Mouse (Mus musculus): ENCODE measurements around the gene Tmem176a. TPM values are rescaled to one million over a fixed set of nuclear protein-coding genes. Genes with fewer than 3 reads are reported as not detected.
"Not testable (repeated sequence)": the region's sequence is repeated elsewhere in the genome, so short reads cannot be mapped to it uniquely, and the experiment has no call there.

Gene Tmem176a
- polyA plus RNA-seq, 1 experiment from 2014 or later, result 184 TPM

DNA sequence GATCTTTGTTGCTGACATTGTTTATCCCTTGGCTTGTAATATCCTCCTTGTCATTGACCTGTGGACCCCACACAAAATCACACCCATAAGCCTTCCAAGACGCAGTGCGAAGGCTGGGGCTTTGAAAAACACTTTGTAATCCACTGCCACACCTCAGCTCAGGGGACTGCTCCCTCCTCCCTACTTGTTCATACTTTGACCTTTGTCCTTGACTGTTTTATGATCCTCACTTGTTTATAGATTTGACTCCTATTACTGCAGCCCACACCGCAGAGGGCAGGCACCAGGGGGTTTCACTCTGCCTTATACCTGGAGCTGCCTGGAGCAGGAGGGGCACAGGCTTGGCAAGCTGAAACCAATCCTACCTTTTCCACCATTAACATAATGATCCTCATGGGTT, 24.0 kb downstream of the Tmem176a start:
- no peak overlapping the region for H3K4me3 ChIP-seq (ENCODE audit: low read depth, low read length)
- WGBS, result 38% methylated on average over 3 of the region's 3 CpGs
- no peaks in the 10 kb centered on the region for H3K9me3 ChIP-seq (ENCODE audit: control insufficient read depth, low read depth, low read length)
- no peak overlapping the region for H3K9ac ChIP-seq (replicated peaks; ENCODE audit: low read depth, low read length)
- H3K4me1 ChIP-seq (ENCODE audit: control insufficient read depth, insufficient read depth, low read length), result 0 out of 2 replicates have a peak, but pooled peaks cover 3% of the 10 kb centered on the region
- ATAC-seq (ENCODE audit: insufficient number of reproducible peaks, insufficient read depth, low FRiP score, low read depth), result no peak
- H3K27ac ChIP-seq (ENCODE audit: low read length), result no peak overlapping the region
- H3K27me3 ChIP-seq (ENCODE audit: control insufficient read depth, insufficient read depth, low read length), result no peaks in the 10 kb centered on the region
- H3K4me2 ChIP-seq (replicated peaks; ENCODE audit: low read depth, low read length), result no peak overlapping the region
- no peaks in the 10 kb centered on the region for H3K36me3 ChIP-seq (ENCODE audit: control insufficient read depth, insufficient read depth, low read length)

DNA sequence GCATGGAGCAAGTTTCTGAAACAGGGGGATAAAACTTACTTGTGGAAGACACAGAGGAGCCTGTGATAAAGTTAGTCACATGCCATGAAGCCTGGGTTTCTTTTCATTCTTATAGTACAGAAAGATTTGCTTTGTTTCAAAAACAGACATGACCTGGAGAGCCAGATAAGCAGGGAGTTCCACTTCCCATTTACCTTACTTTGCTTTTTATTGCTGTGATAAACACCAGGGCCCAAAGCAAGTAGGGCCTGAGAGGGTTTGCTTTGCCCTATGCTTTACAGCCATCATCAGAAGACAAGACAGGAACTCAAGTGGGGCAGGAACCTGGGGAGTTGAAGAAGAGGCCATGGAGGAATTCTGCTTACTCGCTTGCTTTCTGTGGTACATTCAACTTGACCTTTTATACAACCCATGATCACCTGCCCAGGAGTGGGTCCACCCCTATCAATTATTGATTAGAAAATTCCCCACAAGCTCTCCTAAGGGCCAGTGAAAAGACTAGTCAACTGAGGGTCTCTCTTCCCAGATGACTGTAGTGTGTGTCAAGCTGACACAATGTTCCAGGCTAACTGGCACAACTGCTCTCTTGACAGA, 24.5 kb downstream of the Tmem176a start:
- Histone ChIP-seq H3K36me3 (ENCODE audit: control insufficient read depth, insufficient read depth, low read length) (no peaks in the 10 kb centered on the region), H3K9me3 (ENCODE audit: control insufficient read depth, low read depth, low read length) (no peaks in the 10 kb centered on the region), H3K4me2 (replicated peaks; ENCODE audit: low read depth, low read length) (no peak overlapping the region), H3K27me3 (ENCODE audit: control insufficient read depth, insufficient read depth, low read length) (no peaks in the 10 kb centered on the region), H3K4me3 (ENCODE audit: low read depth, low read length) (no peak overlapping the region), H3K27ac (ENCODE audit: low read length) (no peak overlapping the region), H3K9ac (replicated peaks; ENCODE audit: low read depth, low read length) (no peak overlapping the region), H3K4me1 (ENCODE audit: control insufficient read depth, insufficient read depth, low read length) (0 out of 2 replicates have a peak, but pooled peaks cover 3% of the 10 kb centered on the region)
- no peak for ATAC-seq (ENCODE audit: insufficient number of reproducible peaks, insufficient read depth, low FRiP score, low read depth)
- 97% methylated on average over 1 of the region's 1 CpGs for WGBS

DNA sequence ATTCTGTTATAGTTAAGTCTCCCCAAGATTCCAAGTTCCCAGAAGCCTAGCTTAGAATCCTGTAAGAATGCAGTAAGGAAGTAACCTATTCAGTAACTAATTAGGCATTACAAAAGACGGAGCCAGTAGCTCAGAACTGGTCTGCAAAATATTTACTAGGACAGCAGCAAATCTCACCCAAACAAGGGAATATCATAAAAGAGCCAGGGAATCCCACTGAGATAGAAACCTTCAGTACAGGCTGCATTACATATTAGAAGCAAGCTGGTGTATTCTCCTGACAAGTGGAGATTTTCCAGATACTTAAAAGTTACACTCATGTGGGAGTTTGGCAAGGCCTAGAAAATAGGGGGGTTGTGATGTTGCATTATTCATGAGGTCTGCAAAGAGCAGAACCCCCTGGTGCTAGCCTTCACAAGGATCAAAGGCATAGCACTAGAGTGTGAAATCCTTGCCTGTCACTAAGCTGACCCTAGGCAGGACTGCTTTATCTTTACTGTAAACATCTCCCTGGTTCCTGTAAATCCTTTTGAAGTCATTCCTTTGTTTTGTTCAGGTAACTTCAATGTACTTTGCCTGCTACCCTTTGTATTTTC, 25.7 kb downstream of the Tmem176a start:
- not testable (repeated sequence) for H3K4me1 ChIP-seq (ENCODE audit: control insufficient read depth, insufficient read depth, low read length); H3K4me2 ChIP-seq (replicated peaks; ENCODE audit: low read depth, low read length); H3K27me3 ChIP-seq (ENCODE audit: control insufficient read depth, insufficient read depth, low read length); H3K27ac ChIP-seq (ENCODE audit: low read length); H3K9me3 ChIP-seq (ENCODE audit: control insufficient read depth, low read depth, low read length); ATAC-seq (ENCODE audit: insufficient number of reproducible peaks, insufficient read depth, low FRiP score, low read depth); H3K9ac ChIP-seq (replicated peaks; ENCODE audit: low read depth, low read length); H3K36me3 ChIP-seq (ENCODE audit: control insufficient read depth, insufficient read depth, low read length); H3K4me3 ChIP-seq (ENCODE audit: low read depth, low read length)
- 26% methylated on average over 1 of the region's 1 CpGs for WGBS

DNA sequence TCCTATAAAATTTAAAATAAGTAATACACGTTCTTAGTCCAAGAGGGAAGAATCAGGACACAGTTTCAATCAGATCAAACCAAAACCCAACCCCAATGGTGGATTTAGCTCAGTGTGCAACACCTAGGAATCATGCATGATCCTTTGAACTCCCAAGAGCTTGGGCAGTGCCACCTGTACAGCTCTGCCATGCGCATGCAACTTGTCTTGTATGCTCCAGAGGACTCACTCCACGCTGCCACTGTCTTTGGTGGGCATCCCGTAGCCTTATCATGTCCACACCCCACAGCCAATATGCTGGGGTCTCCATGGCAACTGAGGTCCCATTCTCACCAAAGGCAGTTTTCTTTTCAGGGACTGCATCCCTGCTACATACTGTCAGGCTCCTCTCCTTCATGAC, 26.4 kb downstream of the Tmem176a start:
- no peaks in the 10 kb centered on the region for H3K27me3 ChIP-seq (ENCODE audit: control insufficient read depth, insufficient read depth, low read length)
- 0 out of 2 replicates have a peak, but pooled peaks cover 3% of the 10 kb centered on the region for H3K4me1 ChIP-seq (ENCODE audit: control insufficient read depth, insufficient read depth, low read length)
- no peak overlapping the region for H3K4me2 ChIP-seq (replicated peaks; ENCODE audit: low read depth, low read length)
- no peak overlapping the region for H3K27ac ChIP-seq (ENCODE audit: low read length)
- no peak for ATAC-seq (ENCODE audit: insufficient number of reproducible peaks, insufficient read depth, low FRiP score, low read depth)
- H3K4me3 ChIP-seq (ENCODE audit: low read depth, low read length), result no peak overlapping the region
- H3K9me3 ChIP-seq (ENCODE audit: control insufficient read depth, low read depth, low read length), result no peaks in the 10 kb centered on the region
- WGBS, result 63% methylated on average over 4 of the region's 4 CpGs
- no peak overlapping the region for H3K9ac ChIP-seq (replicated peaks; ENCODE audit: low read depth, low read length)
- H3K36me3 ChIP-seq (ENCODE audit: control insufficient read depth, insufficient read depth, low read length), result no peaks in the 10 kb centered on the region

- 85% methylated on average over 2 of the region's 2 CpGs for WGBS
Observed at GRCm38 (mm10) chr6:48869774-48870173, 29.1 kb downstream of the Tmem176a start.

GRCm38 (mm10) chr6:48872596-48872995, 31.9 kb downstream of the Tmem176a start, which contains the start of gene Aoc1:
Aoc1 (plus strand) TSS chr6:48872896.
- Histone ChIP-seq H3K27me3 (ENCODE audit: control insufficient read depth, insufficient read depth, low read length) (no peaks in the 10 kb centered on the region), H3K4me1 (ENCODE audit: control insufficient read depth, insufficient read depth, low read length) (no peaks in the 10 kb centered on the region), H3K36me3 (ENCODE audit: control insufficient read depth, insufficient read depth, low read length) (no peaks in the 10 kb centered on the region), H3K27ac (ENCODE audit: low read length) (no peak within 1 kb of the TSS), H3K9me3 (ENCODE audit: control insufficient read depth, low read depth, low read length) (no peaks in the 10 kb centered on the region), H3K9ac (replicated peaks; ENCODE audit: low read depth, low read length) (no peak within 1 kb of the TSS), H3K4me3 (ENCODE audit: low read depth, low read length) (no peak within 1 kb of the TSS), H3K4me2 (replicated peaks; ENCODE audit: low read depth, low read length) (no peak within 1 kb of the TSS)
- 78% methylated on average over 5 of the region's 5 CpGs for WGBS
- ATAC-seq (ENCODE audit: insufficient number of reproducible peaks, insufficient read depth, low FRiP score, low read depth), result no peak

More at GRCm38 (mm10) chr6:48869774-48870173, 29.1 kb downstream of the Tmem176a start:
- no peak overlapping the region for H3K4me2 ChIP-seq (replicated peaks; ENCODE audit: low read depth, low read length)
- H3K27ac ChIP-seq (ENCODE audit: low read length), result no peak overlapping the region
- H3K27me3 ChIP-seq (ENCODE audit: control insufficient read depth, insufficient read depth, low read length), result no peaks in the 10 kb centered on the region
- H3K9ac ChIP-seq (replicated peaks; ENCODE audit: low read depth, low read length), result no peak overlapping the region
- no peak for ATAC-seq (ENCODE audit: insufficient number of reproducible peaks, insufficient read depth, low FRiP score, low read depth)
- 0 out of 2 replicates have a peak, but pooled peaks cover 2% of the 10 kb centered on the region for H3K4me1 ChIP-seq (ENCODE audit: control insufficient read depth, insufficient read depth, low read length)
- no peaks in the 10 kb centered on the region for H3K9me3 ChIP-seq (ENCODE audit: control insufficient read depth, low read depth, low read length)
- H3K36me3 ChIP-seq (ENCODE audit: control insufficient read depth, insufficient read depth, low read length), result no peaks in the 10 kb centered on the region
- H3K4me3 ChIP-seq (ENCODE audit: low read depth, low read length), result no peak overlapping the region

DNA sequence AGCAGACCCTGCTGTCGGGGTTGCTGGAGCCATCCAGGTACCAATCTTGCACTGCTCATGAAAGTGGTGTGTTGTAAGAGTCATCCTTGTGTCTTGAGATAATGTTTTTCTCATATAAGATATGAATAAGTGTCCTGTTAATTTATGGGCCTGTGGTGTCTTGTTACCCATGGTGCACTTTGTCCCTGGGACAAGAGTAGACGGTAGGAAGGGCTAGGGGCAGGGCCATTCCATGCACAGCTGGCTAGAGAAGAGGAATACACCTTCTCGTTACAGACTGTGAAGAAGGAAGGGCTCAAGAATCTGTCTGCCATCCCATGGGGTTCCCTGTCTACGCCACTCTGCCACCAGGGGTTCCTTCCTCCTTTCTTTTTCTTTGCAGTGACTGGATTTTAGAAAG, 33.9 kb downstream of the Tmem176a start:
- no peak for ATAC-seq (ENCODE audit: insufficient number of reproducible peaks, insufficient read depth, low FRiP score, low read depth)
- H3K4me2 ChIP-seq (replicated peaks; ENCODE audit: low read depth, low read length), result no peak overlapping the region
- H3K4me1 ChIP-seq (ENCODE audit: control insufficient read depth, insufficient read depth, low read length), result no peaks in the 10 kb centered on the region
- H3K36me3 ChIP-seq (ENCODE audit: control insufficient read depth, insufficient read depth, low read length), result no peaks in the 10 kb centered on the region
- 84% methylated on average over 4 of the region's 4 CpGs for WGBS
- H3K27ac ChIP-seq (ENCODE audit: low read length), result no peak overlapping the region
- H3K27me3 ChIP-seq (ENCODE audit: control insufficient read depth, insufficient read depth, low read length), result no peaks in the 10 kb centered on the region
- H3K9ac ChIP-seq (replicated peaks; ENCODE audit: low read depth, low read length), result no peak overlapping the region
- H3K4me3 ChIP-seq (ENCODE audit: low read depth, low read length), result no peak overlapping the region
- H3K9me3 ChIP-seq (ENCODE audit: control insufficient read depth, low read depth, low read length), result no peaks in the 10 kb centered on the region

DNA sequence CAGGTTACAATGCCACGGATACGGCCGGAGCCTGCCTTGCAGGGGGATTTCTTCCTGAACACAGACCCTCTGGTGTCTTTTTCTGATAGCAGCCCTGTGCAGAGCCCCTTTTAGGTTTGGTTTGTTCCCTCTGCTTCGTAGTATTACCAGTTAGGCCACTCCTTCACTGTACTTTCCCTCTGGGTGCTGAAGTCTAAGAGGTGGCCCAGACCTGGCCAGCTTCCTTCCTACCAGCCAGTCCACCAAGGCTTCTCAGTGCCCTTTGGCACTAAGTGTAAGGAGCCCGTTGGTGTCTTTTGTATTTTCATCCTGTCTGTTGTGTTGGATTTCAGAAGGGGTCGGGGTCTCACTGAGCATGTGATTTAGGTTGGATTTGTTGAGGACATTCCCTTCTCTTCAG, 34.8 kb downstream of the Tmem176a start:
- H3K4me2 ChIP-seq (replicated peaks; ENCODE audit: low read depth, low read length), result no peak overlapping the region
- WGBS, result 88% methylated on average over 6 of the region's 6 CpGs
- ATAC-seq (ENCODE audit: insufficient number of reproducible peaks, insufficient read depth, low FRiP score, low read depth), result no peak
- no peak overlapping the region for H3K27ac ChIP-seq (ENCODE audit: low read length)
- H3K9ac ChIP-seq (replicated peaks; ENCODE audit: low read depth, low read length), result no peak overlapping the region
- H3K27me3 ChIP-seq (ENCODE audit: control insufficient read depth, insufficient read depth, low read length), result no peaks in the 10 kb centered on the region
- no peaks in the 10 kb centered on the region for H3K36me3 ChIP-seq (ENCODE audit: control insufficient read depth, insufficient read depth, low read length)
- H3K9me3 ChIP-seq (ENCODE audit: control insufficient read depth, low read depth, low read length), result no peaks in the 10 kb centered on the region
- no peak overlapping the region for H3K4me3 ChIP-seq (ENCODE audit: low read depth, low read length)
- H3K4me1 ChIP-seq (ENCODE audit: control insufficient read depth, insufficient read depth, low read length), result no peaks in the 10 kb centered on the region
